Mouse (Mus musculus): ENCODE data around the gene Btnl1. TPM values are rescaled to one million over a fixed set of nuclear protein-coding genes. Genes with fewer than 3 reads are reported as not detected.

Btnl1 gene
- polyA plus RNA-seq, 1 experiment from 2014 or later = not detected

- WGBS = 5% methylated on average over 24 of the region's 24 CpGs
- H3K4me1 ChIP-seq = peaks cover 5% of the 10 kb centered on the region; the same call in 1 of the 2 replicates
- no peaks in the 10 kb centered on the region for H3K36me3 ChIP-seq
- peaks cover 13% of the 10 kb centered on the region for H3K27me3 ChIP-seq (ENCODE audit: low read depth, poor library complexity, severe bottlenecking)
- no peaks in the 10 kb centered on the region for H3K9me3 ChIP-seq (replicated peaks)
- DNase-seq (ENCODE audit: low spot score) = peak; percentile 68
- peak overlapping the region; percentile 56 for H3K27ac ChIP-seq
- H3K4me3 ChIP-seq = peak overlapping the region; percentile 50
These were observed 15.4 kb downstream of the Btnl1 start for GRCm38 (mm10) chr17:34392321-34392720.

DNA sequence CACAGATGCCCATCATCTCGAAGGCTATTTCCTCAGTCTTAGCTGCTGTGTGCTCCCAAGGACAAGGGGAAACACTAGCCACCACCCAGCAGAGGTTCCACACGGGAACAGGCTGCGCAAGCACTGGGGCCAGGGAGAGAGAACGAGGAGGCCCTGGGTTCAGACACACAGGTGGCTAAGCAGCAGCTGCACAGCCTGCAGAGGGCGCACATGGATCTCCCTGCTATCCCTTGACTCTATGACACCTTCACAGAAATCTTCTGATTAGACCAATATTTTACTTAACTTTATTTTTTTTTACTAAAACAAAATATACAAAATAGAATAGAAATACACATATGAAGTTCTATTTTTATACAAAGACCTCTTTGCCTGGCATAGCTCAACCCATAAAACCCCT is 20.4 kb downstream of the Btnl1 start:
- Histone ChIP-seq H3K4me1 (peaks cover 5% of the 10 kb centered on the region; the same call in 1 of the 2 replicates), H3K27ac (no peak overlapping the region), H3K36me3 (no peaks in the 10 kb centered on the region), H3K9me3 (replicated peaks) (no peaks in the 10 kb centered on the region), H3K27me3 (ENCODE audit: low read depth, poor library complexity, severe bottlenecking) (no peaks in the 10 kb centered on the region; the same call in 1 of the 2 replicates), H3K4me3 (no peak overlapping the region)
- 71% methylated on average over 5 of the region's 5 CpGs for WGBS
- no peak for DNase-seq (ENCODE audit: low spot score)

DNA sequence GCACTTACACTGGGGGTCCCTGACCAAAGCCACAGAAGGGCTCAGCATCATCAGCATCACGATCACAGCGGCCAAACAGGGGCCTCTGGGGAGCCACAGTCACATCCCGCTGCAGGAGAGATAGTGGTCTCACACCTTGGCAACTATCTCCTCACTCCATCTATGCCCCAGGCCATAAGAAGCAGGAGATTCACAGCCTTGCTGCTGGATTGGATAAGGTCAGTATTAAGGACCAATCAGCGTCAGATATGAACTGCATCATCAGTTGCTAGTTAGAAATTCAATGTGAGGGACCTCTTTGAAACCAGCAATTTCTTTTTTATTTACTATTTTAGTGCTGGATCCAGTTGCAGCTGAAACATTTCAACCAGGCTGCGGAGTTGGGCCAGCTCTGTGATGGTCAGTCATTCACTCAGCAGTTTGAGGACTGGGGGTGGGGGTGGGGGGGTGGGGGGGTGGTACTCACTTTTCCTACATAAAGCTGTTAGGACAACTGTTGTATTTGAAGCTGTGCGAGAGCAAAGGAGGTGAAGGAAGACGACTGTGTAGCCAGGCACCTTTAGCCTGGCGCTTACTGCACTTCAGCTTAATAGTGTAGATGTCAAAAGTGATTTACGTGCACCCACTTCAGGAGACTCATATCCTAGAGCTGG is 21.3 kb downstream of the Btnl1 start:
- DNase-seq (ENCODE audit: low spot score) = no peak
- H3K27me3 ChIP-seq (ENCODE audit: low read depth, poor library complexity, severe bottlenecking) = no peaks in the 10 kb centered on the region; the same call in 1 of the 2 replicates
- H3K27ac ChIP-seq = peak overlapping the region; percentile 92
- H3K4me3 ChIP-seq = peak overlapping the region; percentile 67
- WGBS = 10% methylated on average over 9 of the region's 9 CpGs
- H3K36me3 ChIP-seq = no peaks in the 10 kb centered on the region
- H3K9me3 ChIP-seq (replicated peaks) = no peaks in the 10 kb centered on the region
- peaks cover 5% of the 10 kb centered on the region; the same call in 1 of the 2 replicates for H3K4me1 ChIP-seq

DNA sequence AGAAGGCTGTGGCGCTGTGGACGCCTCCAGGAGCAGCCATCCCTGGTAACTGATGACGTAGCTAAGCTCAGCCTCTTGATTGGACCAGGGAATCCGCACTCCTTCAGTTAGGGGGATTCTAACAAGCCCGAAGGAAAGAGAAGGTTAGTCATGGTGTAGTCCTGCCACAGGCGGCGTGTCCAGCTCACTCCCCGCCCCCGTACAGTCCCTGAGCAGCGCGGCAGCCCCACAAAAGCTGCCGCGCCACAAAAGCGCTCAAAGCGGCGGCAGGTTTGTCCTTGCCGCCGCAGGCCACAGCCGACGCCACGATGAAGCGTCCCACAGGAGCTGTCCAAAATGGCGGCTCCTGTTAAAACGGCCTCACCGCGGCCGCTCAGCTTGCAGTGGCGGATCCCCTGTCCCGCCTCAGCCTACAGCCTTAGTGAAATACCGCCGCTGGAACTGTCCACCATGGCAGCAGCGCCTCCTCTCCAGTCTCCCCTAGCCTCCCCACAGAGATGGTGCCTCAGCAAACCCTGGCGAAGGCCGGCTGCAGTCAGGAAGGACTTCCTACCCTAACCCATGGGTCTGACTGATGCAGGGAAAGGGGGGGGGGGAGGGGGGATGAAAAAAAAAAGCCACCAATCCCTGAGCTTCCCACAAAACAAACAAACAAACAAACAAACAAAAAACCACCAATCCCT is 21.9 kb downstream of the Btnl1 start, which contains the start of gene BC051142:
Gene BC051142 (plus strand): TSS at position 110 of the 683 bp plus-strand sequence.
- WGBS = 2% methylated on average over 34 of the region's 34 CpGs
- Histone ChIP-seq H3K4me1 (peaks cover 5% of the 10 kb centered on the region; the same call in 1 of the 2 replicates), H3K9me3 (replicated peaks) (no peaks in the 10 kb centered on the region), H3K4me3 (peak within 1 kb of the TSS; percentile 67), H3K27me3 (ENCODE audit: low read depth, poor library complexity, severe bottlenecking) (no peaks in the 10 kb centered on the region; the same call in 1 of the 2 replicates), H3K36me3 (no peaks in the 10 kb centered on the region), H3K27ac (peak within 1 kb of the TSS; percentile 92)
- DNase-seq (ENCODE audit: low spot score) = peak; percentile 81

GRCm38 (mm10) chr17:34399394-34399715 is 22.4 kb downstream of the Btnl1 start:
- H3K4me1 ChIP-seq = peaks cover 5% of the 10 kb centered on the region; the same call in 1 of the 2 replicates
- H3K27ac ChIP-seq = peak overlapping the region; percentile 92; the same call in 1 of the 2 replicates

DNA sequence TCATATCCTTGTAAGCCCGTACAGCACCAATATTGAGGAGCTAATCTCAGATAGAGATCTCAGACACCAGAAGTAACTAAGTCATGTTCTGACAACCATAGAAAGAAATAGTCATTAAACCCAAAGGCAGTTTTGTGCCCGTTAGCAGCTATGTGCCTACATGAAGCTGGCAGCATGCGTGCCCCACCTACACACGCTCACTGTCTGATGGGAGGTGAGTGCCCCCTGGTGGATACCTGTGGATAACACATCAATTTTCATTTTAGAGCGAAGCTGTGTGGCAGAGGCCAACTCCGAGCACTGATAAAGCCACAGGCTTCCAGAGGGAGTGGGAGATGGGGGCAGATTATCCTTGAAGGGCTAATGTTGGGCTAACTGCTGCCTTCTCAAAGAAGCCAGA is 34.2 kb downstream of the Btnl1 start:
- H3K36me3 ChIP-seq = no peaks in the 10 kb centered on the region
- H3K4me3 ChIP-seq = no peak overlapping the region
- no peaks in the 10 kb centered on the region for H3K27me3 ChIP-seq (ENCODE audit: low read depth, poor library complexity, severe bottlenecking)
- no peaks in the 10 kb centered on the region for H3K9me3 ChIP-seq (replicated peaks)
- peak; percentile 68 for DNase-seq (ENCODE audit: low spot score)
- no peaks in the 10 kb centered on the region for H3K4me1 ChIP-seq
- no peak overlapping the region for H3K27ac ChIP-seq
- WGBS = 24% methylated on average over 6 of the region's 6 CpGs

More at GRCm38 (mm10) chr17:34399394-34399715, 22.4 kb downstream of the Btnl1 start:
- Histone ChIP-seq H3K9me3 (replicated peaks) (no peaks in the 10 kb centered on the region), H3K36me3 (no peaks in the 10 kb centered on the region), H3K4me3 (peak overlapping the region; percentile 67), H3K27me3 (ENCODE audit: low read depth, poor library complexity, severe bottlenecking) (no peaks in the 10 kb centered on the region; the same call in 1 of the 2 replicates)
- DNase-seq (ENCODE audit: low spot score) = no peak
- 53% methylated on average over 4 of the region's 4 CpGs for WGBS

- WGBS = 63% methylated on average over 7 of the region's 7 CpGs
- Histone ChIP-seq H3K4me1 (no peaks in the 10 kb centered on the region), H3K27ac (no peak overlapping the region), H3K36me3 (no peaks in the 10 kb centered on the region), H3K4me3 (no peak overlapping the region), H3K27me3 (ENCODE audit: low read depth, poor library complexity, severe bottlenecking) (no peaks in the 10 kb centered on the region), H3K9me3 (replicated peaks) (no peaks in the 10 kb centered on the region)
- DNase-seq (ENCODE audit: low spot score) = no peak
These were observed 43.1 kb downstream of the Btnl1 start for GRCm38 (mm10) chr17:34420014-34420413.

GRCm38 (mm10) chr17:34427597-34427996 is 50.7 kb downstream of the Btnl1 start:
- H3K27ac ChIP-seq = no peak overlapping the region
- no peaks in the 10 kb centered on the region for H3K27me3 ChIP-seq (ENCODE audit: low read depth, poor library complexity, severe bottlenecking)
- H3K36me3 ChIP-seq = no peaks in the 10 kb centered on the region
- no peaks in the 10 kb centered on the region for H3K4me1 ChIP-seq
- no peaks in the 10 kb centered on the region for H3K9me3 ChIP-seq (replicated peaks)
- no peak for DNase-seq (ENCODE audit: low spot score)
- no peak overlapping the region for H3K4me3 ChIP-seq

Other genes with a start within 250 kb of the Btnl1 start
- gene H2-DMb2, start 233.8 kb upstream of the Btnl1 start, polyA plus RNA-seq (2016; fragmentation: Nextera tagmentation; extraction: Ambion mirVana) = 0.18 and 0.40 TPM in 2 replicates
- gene H2-DMb1, start 224.1 kb upstream of the Btnl1 start, polyA plus RNA-seq (2016; fragmentation: Nextera tagmentation; extraction: Ambion mirVana) = 0.18 and 0.51 TPM in 2 replicates
- gene Tap1, start 189.6 kb upstream of the Btnl1 start, polyA plus RNA-seq (2016; fragmentation: Nextera tagmentation; extraction: Ambion mirVana) = 1.6 and 3.2 TPM in 2 replicates
- gene Psmb9, start 189.4 kb upstream of the Btnl1 start, polyA plus RNA-seq (2016; fragmentation: Nextera tagmentation; extraction: Ambion mirVana) = 0.78 and 1.1 TPM in 2 replicates
- gene Psmb8, start 179.4 kb upstream of the Btnl1 start, polyA plus RNA-seq (2016; fragmentation: Nextera tagmentation; extraction: Ambion mirVana) = 0.74 and 0.87 TPM in 2 replicates
- gene Tap2, start 173.6 kb upstream of the Btnl1 start, polyA plus RNA-seq (2016; fragmentation: Nextera tagmentation; extraction: Ambion mirVana) = 0.49 and 0.61 TPM in 2 replicates
- not detected in 2 replicates for gene H2-Ob, start 138.2 kb upstream of the Btnl1 start, polyA plus RNA-seq (2016; fragmentation: Nextera tagmentation; extraction: Ambion mirVana)
- 6.7 and 9.9 TPM in 2 replicates for gene H2-Ab1, start 119.4 kb upstream of the Btnl1 start, polyA plus RNA-seq (2016; fragmentation: Nextera tagmentation; extraction: Ambion mirVana)
- gene H2-Aa, start 89.3 kb upstream of the Btnl1 start, polyA plus RNA-seq (2016; fragmentation: Nextera tagmentation; extraction: Ambion mirVana) = not detected in 2 replicates
- gene H2-Eb1, start 71.3 kb upstream of the Btnl1 start, polyA plus RNA-seq (2016; fragmentation: Nextera tagmentation; extraction: Ambion mirVana) = 0.80 and 0.83 TPM in 2 replicates
- gene H2-Eb2, start 51.5 kb upstream of the Btnl1 start, polyA plus RNA-seq (2016; fragmentation: Nextera tagmentation; extraction: Ambion mirVana) = not detected in 2 replicates
- not detected in 2 replicates for gene Btnl2, start 22.3 kb upstream of the Btnl1 start, polyA plus RNA-seq (2016; fragmentation: Nextera tagmentation; extraction: Ambion mirVana)
- gene BC051142, start 21.7 kb downstream of the Btnl1 start, polyA plus RNA-seq (2016; fragmentation: Nextera tagmentation; extraction: Ambion mirVana) = 0.53 and 1.3 TPM in 2 replicates
- not detected in 2 replicates for gene Btnl4, start 100.2 kb downstream of the Btnl1 start, polyA plus RNA-seq (2016; fragmentation: Nextera tagmentation; extraction: Ambion mirVana)
- not detected in 2 replicates for gene Btnl6, start 140.2 kb downstream of the Btnl1 start, polyA plus RNA-seq (2016; fragmentation: Nextera tagmentation; extraction: Ambion mirVana)
- 6.4 and 8.2 TPM in 2 replicates for gene Notch4, start 187.1 kb downstream of the Btnl1 start, polyA plus RNA-seq (2016; fragmentation: Nextera tagmentation; extraction: Ambion mirVana)
- gene Gpsm3, start 212.7 kb downstream of the Btnl1 start, polyA plus RNA-seq (2016; fragmentation: Nextera tagmentation; extraction: Ambion mirVana) = 4.8 and 10.5 TPM in 2 replicates
- gene Pbx2, start 214.1 kb downstream of the Btnl1 start, polyA plus RNA-seq (2016; fragmentation: Nextera tagmentation; extraction: Ambion mirVana) = 19.9 and 22.5 TPM in 2 replicates
- gene Ager, start 220.7 kb downstream of the Btnl1 start, polyA plus RNA-seq (2016; fragmentation: Nextera tagmentation; extraction: Ambion mirVana) = 2.6 and 3.6 TPM in 2 replicates
- gene Rnf5, start 226.6 kb downstream of the Btnl1 start, polyA plus RNA-seq (2016; fragmentation: Nextera tagmentation; extraction: Ambion mirVana) = 149 and 162 TPM in 2 replicates
- gene Agpat1, start 227.1 kb downstream of the Btnl1 start, polyA plus RNA-seq (2016; fragmentation: Nextera tagmentation; extraction: Ambion mirVana) = 51.0 and 55.6 TPM in 2 replicates
- 1.9 and 2.2 TPM in 2 replicates for gene Egfl8, start 238.8 kb downstream of the Btnl1 start, polyA plus RNA-seq (2016; fragmentation: Nextera tagmentation; extraction: Ambion mirVana)